Mouse (Mus musculus): ENCODE measurements at regions not wholly inside any gene's neighbourhood (a gene's known extent, or its start where the extent isn't known, plus 50 kb on each side); places are given as distances from the start of the nearest gene placed in this dataset.

GRCm38 (mm10) chr10:124305644-124306043 lies 1041.8 kb downstream of the Fam19a2 start:
- in situ Hi-C loops (cut with MboI, MseI), result loop anchor here in 1 of 2 experiments (10.0 kb wide), 1 partner anchor 1679 kb away; no protein-coding TSS in a partner anchor

GRCm38 (mm10) chr10:124318761-124319160 lies 1055.0 kb downstream of the Fam19a2 start:
- in situ Hi-C loops (cut with MboI, MseI), result no loop called here

GRCm38 (mm10) chr10:124320191-124321110 lies 1056.7 kb downstream of the Fam19a2 start:
- in situ Hi-C loops (cut with MboI, MseI), result loop anchor here in 1 of 2 experiments (10.0 kb wide), 1 partner anchor 684 kb away; no protein-coding TSS in a partner anchor

GRCm38 (mm10) chr10:124332491-124332890 lies 1056.8 kb downstream of the Slc16a7 start:
- in situ Hi-C loops (cut with MboI, MseI), result no loop called here

- in situ Hi-C loops (cut with MboI, MseI), result no loop called here
Measured at GRCm38 (mm10) chr10:124338923-124339322, 1050.3 kb downstream of the Slc16a7 start.

GRCm38 (mm10) chr10:124349300-124349699 lies 1040.0 kb downstream of the Slc16a7 start:
- in situ Hi-C loops (cut with MboI, MseI), result no loop called here

- in situ Hi-C loops (cut with MboI, MseI), result loop anchor here in 1 of 2 experiments (10.0 kb wide), 1 partner anchor 338 kb away; no protein-coding TSS in a partner anchor
Measured at GRCm38 (mm10) chr10:124362795-124363194, 1026.5 kb downstream of the Slc16a7 start.

GRCm38 (mm10) chr10:124370994-124371393 lies 1018.3 kb downstream of the Slc16a7 start:
- in situ Hi-C loops (cut with MboI, MseI), result loop anchor here in 1 of 2 experiments (10.0 kb wide), 1 partner anchor 226 kb away; no protein-coding TSS in a partner anchor

- in situ Hi-C loops (cut with MboI, MseI), result no loop called here
Measured at GRCm38 (mm10) chr10:124402647-124403046, 986.6 kb downstream of the Slc16a7 start.

- in situ Hi-C loops (cut with MboI, MseI), result no loop called here
Measured at GRCm38 (mm10) chr10:124409633-124410032, 979.6 kb downstream of the Slc16a7 start.

- in situ Hi-C loops (cut with MboI, MseI), result no loop called here
Measured at GRCm38 (mm10) chr10:124416531-124416930, 972.7 kb downstream of the Slc16a7 start.

- in situ Hi-C loops (cut with MboI, MseI), result no loop called here
Measured at GRCm38 (mm10) chr10:124423418-124423817, 965.8 kb downstream of the Slc16a7 start.
